Mouse (Mus musculus) hindbrain, embryonic 15.5 days (tissue): ENCODE data around the gene Dennd5a. TPM values are rescaled to one million over a fixed set of nuclear protein-coding genes. Genes with fewer than 3 reads are reported as not detected.
A peak's percentile ranks its signal among the peaks of the same experiment; 100 is the strongest.

Source experiments
- ATAC-seq: fragments of 200-750 bp; cut with Nextera tagmentation; 2 replicates; pipeline ENCODE4 v1.8.0; 2017; ENCODE audit warnings: low read depth, moderate number of reproducible peaks, moderate TSS enrichment; ENCODE audit not compliant: low FRiP score
- H3K27ac ChIP-seq: fragments of 300-500 bp; sonication (generic); replicated peaks from 2 replicates; pipeline ENCODE4 v1.5.1; 2015; ENCODE audit warnings: mild to moderate bottlenecking, inconsistent platforms
- H3K27me3 ChIP-seq: fragments of 300-500 bp; sonication (generic); 2 replicates; pipeline ENCODE4 v1.6.1; 2015; ENCODE audit warnings: control low read depth, inconsistent platforms
- H3K36me3 ChIP-seq: fragments of 300-500 bp; sonication (generic); 2 replicates; pipeline ENCODE4 v1.6.1; 2015; ENCODE audit warnings: control low read depth, inconsistent platforms
- H3K4me1 ChIP-seq: fragments of 300-500 bp; sonication (generic); replicated peaks from 2 replicates; pipeline ENCODE4 v1.6.1; 2015; ENCODE audit warnings: control low read depth, inconsistent platforms
- H3K4me2 ChIP-seq: fragments of 300-500 bp; sonication (generic); 2 replicates; pipeline ENCODE4 v1.6.1; 2015; ENCODE audit warnings: moderate library complexity, mild to moderate bottlenecking, inconsistent platforms
- H3K4me3 ChIP-seq: fragments of 300-500 bp; sonication (generic); 2 replicates; pipeline ENCODE4 v1.5.1; 2015; ENCODE audit warnings: mild to moderate bottlenecking, inconsistent platforms
- H3K9ac ChIP-seq: fragments of 300-500 bp; sonication (generic); 2 replicates; pipeline ENCODE4 v1.6.1; 2015; ENCODE audit warnings: inconsistent platforms
- H3K9me3 ChIP-seq: fragments of 300-500 bp; sonication (generic); 2 replicates; pipeline ENCODE4 v1.6.1; 2016; ENCODE audit warnings: control low read depth, inconsistent platforms
- WGBS: fragments of 180-500 bp; shearing (Covaris S2); methylation state at CpG from one replicate; pipeline ENCODE4 v1.1.7; 2015; 5-methylcytosine and 5-hydroxymethylcytosine counted together
- polyA plus RNA-seq: library from polyadenylated mRNA; unstranded; fragments of >200 nt; fragmentation: Nextera tagmentation; extraction: Ambion mirVana; gene quantifications from 2 replicates; pipeline ENCODE4 v1.2.1, GENCODE M21; 2015

The Dennd5a gene
- polyA plus RNA-seq, 1 experiment from 2014 or later, result 44.6 TPM

DNA sequence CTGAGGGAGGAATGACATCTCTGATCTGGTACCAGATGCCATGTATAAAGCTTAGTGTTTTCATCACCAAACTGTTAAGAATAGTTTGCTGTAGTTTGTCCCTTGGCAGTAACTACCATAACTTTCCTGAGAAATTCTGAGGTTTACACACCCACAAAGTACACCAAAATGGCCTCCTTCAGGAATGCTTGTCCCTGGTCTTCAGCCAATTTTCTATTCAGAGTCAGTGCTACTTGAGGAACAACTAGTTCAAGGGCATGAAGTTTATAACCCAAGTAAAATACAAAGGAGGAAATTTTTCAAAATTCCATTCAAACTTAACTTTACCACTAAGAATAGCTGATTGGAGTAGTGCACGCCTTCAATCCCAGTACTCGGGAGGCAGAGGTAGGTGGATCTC is 54.1 kb downstream of the Dennd5a start:
- Histone ChIP-seq H3K4me2 (no peak overlapping the region), H3K27me3 (no peaks in the 10 kb centered on the region), H3K4me1 (no peaks in the 10 kb centered on the region), H3K36me3 (peaks cover 85% of the 10 kb centered on the region), H3K27ac (no peak overlapping the region), H3K4me3 (no peak overlapping the region), H3K9ac (no peak overlapping the region), H3K9me3 (no peaks in the 10 kb centered on the region)
- WGBS, result 94% methylated on average over 2 of the region's 2 CpGs
- ATAC-seq, result no peak

DNA sequence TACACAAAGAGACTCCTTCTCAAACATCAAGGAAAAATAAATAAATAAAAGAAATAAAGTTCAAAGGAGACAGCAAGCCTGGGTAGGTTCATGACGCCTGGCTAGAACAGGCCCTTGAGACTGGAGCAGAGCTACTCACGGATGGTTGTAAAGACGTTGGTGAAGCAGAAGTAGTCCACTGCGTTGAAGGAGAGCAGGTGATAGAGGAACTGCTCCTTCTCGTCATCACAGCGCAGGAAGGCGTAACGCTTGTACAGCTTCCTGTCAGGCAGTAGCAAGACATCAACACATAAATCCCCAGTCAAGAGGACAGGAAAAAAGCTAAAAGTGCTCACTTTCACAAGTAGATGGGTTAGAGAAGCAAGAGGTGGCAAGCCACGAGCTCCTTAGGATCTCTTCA is 59.3 kb downstream of the Dennd5a start:
- Histone ChIP-seq H3K27ac (no peak overlapping the region), H3K27me3 (no peaks in the 10 kb centered on the region), H3K4me1 (no peaks in the 10 kb centered on the region), H3K9me3 (no peaks in the 10 kb centered on the region), H3K9ac (no peak overlapping the region), H3K4me3 (no peak overlapping the region), H3K36me3 (peaks cover 96% of the 10 kb centered on the region), H3K4me2 (no peak overlapping the region)
- no peak for ATAC-seq
- 94% methylated on average over 9 of the region's 9 CpGs for WGBS

DNA sequence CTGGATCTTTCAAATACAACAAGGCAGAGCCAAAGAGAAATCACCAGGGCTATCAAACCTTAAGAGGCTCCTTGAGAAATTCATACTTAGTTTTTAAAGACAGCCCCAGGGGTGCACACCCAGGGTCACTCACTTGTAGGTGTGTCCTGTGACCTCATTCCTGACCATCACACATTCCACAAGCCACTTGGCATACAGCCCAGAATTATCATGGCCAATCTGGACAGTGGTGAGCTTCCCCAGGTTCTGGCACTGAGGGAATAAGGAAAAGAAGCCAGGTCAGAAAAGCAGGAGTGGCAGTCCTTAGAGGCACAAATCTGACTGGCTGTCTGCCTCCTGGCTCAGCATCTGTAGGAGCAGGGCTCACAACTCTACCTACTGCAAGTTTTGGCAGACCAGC is 61.4 kb downstream of the Dennd5a start:
- H3K36me3 ChIP-seq, result peaks cover 95% of the 10 kb centered on the region
- H3K4me1 ChIP-seq, result no peaks in the 10 kb centered on the region
- H3K27ac ChIP-seq, result no peak overlapping the region
- H3K9me3 ChIP-seq, result no peaks in the 10 kb centered on the region
- no peak overlapping the region for H3K4me2 ChIP-seq
- no peaks in the 10 kb centered on the region for H3K27me3 ChIP-seq
- H3K4me3 ChIP-seq, result no peak overlapping the region
- no peak for ATAC-seq
- H3K9ac ChIP-seq, result no peak overlapping the region

DNA sequence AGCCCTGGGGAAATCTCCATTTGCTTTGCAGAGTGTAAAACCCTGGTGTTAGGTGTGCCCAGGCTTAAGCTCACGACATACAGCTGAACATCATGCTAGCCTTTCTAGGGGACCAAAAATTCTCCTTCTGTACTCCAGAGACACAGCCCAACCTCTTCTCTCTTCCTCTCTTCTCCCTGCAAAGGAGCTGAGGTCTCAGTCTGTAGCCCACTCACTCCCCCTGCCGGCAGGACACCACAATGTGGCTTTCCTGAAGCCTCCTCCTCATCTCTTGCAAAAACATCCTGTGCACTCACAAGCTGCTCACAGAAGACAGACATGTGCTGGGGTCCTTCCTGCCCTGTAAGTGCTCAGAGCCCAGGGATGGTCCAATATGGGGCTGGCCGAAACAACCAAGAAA is 67.7 kb downstream of the Dennd5a start:
- no peaks in the 10 kb centered on the region for H3K27me3 ChIP-seq
- WGBS, result 36% methylated on average over 3 of the region's 3 CpGs
- no peak overlapping the region for H3K27ac ChIP-seq
- H3K4me2 ChIP-seq, result no peak overlapping the region
- H3K4me3 ChIP-seq, result no peak overlapping the region
- no peak overlapping the region for H3K9ac ChIP-seq
- peak; percentile 38; the same call in 1 of the 2 replicates for ATAC-seq
- no peaks in the 10 kb centered on the region for H3K4me1 ChIP-seq
- no peaks in the 10 kb centered on the region for H3K9me3 ChIP-seq
- H3K36me3 ChIP-seq, result peaks cover 52% of the 10 kb centered on the region

DNA sequence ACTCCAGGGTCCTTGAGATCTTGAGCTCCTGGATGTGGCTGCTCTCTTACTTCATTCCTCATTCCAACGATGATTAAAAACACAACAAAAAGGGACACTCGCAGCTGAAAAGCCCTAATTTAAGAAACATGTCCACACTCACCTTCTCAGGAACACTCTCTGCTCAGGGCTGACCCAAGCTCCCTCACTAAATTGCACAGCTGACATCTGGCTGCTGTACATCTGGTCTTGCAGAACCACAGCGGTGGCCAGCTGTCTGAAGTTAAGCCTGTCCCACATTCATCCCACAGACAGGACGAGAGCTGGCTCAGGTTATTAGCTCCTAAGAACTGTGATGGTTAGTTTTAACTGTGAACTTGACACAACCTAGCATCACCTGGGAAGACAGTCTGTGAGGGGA is 68.5 kb downstream of the Dennd5a start:
- H3K27ac ChIP-seq, result no peak overlapping the region
- H3K4me1 ChIP-seq, result no peaks in the 10 kb centered on the region
- H3K4me3 ChIP-seq, result no peak overlapping the region
- H3K4me2 ChIP-seq, result no peak overlapping the region
- WGBS, result 96% methylated on average over 4 of the region's 4 CpGs
- H3K9ac ChIP-seq, result no peak overlapping the region
- no peaks in the 10 kb centered on the region for H3K27me3 ChIP-seq
- H3K36me3 ChIP-seq, result peaks cover 49% of the 10 kb centered on the region
- no peaks in the 10 kb centered on the region for H3K9me3 ChIP-seq
- ATAC-seq, result no peak

DNA sequence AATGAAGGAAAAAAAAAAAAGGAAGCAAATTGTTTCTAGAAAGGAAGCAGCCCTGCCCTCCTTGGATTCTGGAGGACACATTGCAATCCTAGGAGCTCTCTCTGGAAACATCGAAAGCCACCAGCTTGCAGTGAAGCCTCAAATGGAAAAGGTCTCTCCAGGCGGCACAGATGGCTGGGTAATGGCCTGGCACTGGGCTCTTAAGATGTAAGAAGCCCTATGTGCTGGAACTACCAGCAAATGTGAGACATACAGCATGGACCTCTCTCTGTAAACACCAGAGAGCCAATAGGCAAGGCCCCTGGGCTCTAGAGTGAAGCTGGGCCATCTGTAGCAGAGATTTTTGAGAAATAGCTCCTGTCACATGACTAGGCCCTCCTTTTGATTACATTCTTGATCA is 70.0 kb downstream of the Dennd5a start:
- Histone ChIP-seq H3K9me3 (no peaks in the 10 kb centered on the region), H3K27me3 (no peaks in the 10 kb centered on the region), H3K4me3 (no peak overlapping the region), H3K36me3 (peaks cover 37% of the 10 kb centered on the region), H3K9ac (no peak overlapping the region), H3K27ac (no peak overlapping the region), H3K4me2 (no peak overlapping the region), H3K4me1 (no peaks in the 10 kb centered on the region)
- no peak for ATAC-seq
- 91% methylated on average over 2 of the region's 2 CpGs for WGBS

DNA sequence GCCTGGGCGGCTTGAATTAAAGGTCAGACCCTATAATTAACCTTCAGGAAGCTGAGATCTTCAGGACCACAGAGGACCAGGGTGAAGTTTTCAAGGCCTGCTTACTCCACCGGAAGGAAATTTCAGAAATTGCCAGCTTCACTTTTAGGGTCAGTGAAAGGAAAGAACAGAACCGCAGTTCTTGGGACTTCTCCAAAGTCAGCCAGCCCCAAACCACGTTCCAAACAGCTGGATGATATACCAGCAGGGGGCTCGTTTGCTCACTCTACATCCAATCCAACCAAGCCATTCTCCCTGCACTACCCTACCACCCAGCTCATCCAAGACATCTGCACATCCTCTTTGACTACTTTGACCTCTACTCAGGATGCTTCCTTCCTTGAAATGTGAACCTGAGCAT is 71.0 kb downstream of the Dennd5a start:
- H3K4me3 ChIP-seq, result no peak overlapping the region
- WGBS, result 73% methylated on average over 5 of the region's 5 CpGs
- H3K27ac ChIP-seq, result no peak overlapping the region
- H3K4me1 ChIP-seq, result no peaks in the 10 kb centered on the region
- H3K27me3 ChIP-seq, result no peaks in the 10 kb centered on the region
- no peaks in the 10 kb centered on the region for H3K9me3 ChIP-seq
- no peak overlapping the region for H3K4me2 ChIP-seq
- H3K9ac ChIP-seq, result no peak overlapping the region
- peaks cover 28% of the 10 kb centered on the region for H3K36me3 ChIP-seq
- no peak for ATAC-seq

DNA sequence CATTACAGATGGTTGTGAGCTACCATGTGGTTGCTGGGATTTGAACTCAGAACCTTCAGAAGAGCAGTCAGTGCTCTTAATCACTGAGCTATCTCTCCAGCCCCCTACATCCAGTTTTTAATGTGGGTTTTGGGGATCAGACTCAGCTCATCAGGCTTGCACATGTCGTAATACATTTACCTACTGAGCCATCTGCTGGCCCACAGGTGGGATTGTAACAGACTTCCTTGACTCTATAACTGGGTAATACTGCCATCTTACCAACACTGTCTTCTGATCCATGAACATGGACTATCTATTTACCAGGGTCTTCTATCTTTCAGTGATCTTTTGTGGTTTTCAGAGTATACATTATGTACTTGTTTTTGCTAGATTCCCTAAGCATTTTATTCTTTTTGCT is 74.0 kb downstream of the Dennd5a start:
- Histone ChIP-seq H3K9me3 (no peaks in the 10 kb centered on the region), H3K4me2 (no peak overlapping the region), H3K4me1 (no peaks in the 10 kb centered on the region), H3K36me3 (peaks cover 8% of the 10 kb centered on the region), H3K4me3 (no peak overlapping the region), H3K27me3 (no peaks in the 10 kb centered on the region), H3K27ac (no peak overlapping the region), H3K9ac (no peak overlapping the region)
- no peak for ATAC-seq
- 82% methylated on average over 1 of the region's 1 CpGs for WGBS

DNA sequence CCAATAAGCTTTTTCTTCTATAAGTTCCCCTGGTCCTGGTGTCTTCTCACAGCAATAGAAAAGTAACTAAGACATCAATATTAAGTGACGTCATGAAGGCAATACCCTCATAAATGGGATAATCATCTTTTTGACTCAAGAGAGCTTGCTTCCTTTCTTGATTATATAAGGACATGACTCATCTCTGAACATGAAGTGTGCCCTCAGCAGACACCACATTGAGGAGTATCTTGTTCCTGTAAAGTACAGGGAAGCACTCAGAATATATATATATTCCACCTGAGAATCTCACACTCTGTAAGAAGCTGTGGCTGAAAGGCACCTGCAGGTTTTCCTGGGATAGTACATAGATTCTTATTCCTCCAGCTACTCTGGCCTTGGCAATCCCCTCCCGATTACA is 77.7 kb downstream of the Dennd5a start:
- 89% methylated on average over 2 of the region's 2 CpGs for WGBS
- H3K27me3 ChIP-seq, result no peaks in the 10 kb centered on the region
- H3K27ac ChIP-seq, result no peak overlapping the region
- ATAC-seq, result no peak
- no peak overlapping the region for H3K9ac ChIP-seq
- no peak overlapping the region for H3K4me3 ChIP-seq
- H3K9me3 ChIP-seq, result no peaks in the 10 kb centered on the region
- peaks cover 4% of the 10 kb centered on the region; the same call in 1 of the 2 replicates for H3K36me3 ChIP-seq
- no peaks in the 10 kb centered on the region for H3K4me1 ChIP-seq
- H3K4me2 ChIP-seq, result no peak overlapping the region

DNA sequence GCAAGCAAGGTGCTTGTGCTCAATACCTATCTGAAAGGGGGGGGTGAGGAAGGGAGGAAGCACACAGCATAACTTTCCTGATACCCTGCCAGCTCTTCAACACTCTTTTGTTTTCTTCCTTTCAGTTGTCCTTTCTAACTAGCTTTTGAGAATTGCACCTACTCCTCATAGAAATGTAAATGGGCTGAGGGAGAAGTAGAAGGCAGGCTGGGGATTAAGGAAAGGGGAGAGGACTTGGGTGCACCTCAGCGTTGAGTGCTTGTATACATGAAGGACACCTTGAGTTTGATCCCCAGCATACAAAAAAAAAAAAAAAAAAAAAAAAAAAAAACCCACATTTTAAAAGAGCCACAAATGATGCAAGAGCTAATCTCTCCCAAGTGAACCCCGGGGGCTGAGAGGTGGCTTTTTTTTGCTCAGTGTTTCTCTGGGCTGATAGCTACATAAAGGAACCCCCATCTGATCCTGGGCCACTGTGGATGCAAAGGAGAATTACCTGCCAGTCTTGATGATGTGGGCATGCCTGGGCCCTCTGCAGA is 78.6 kb downstream of the Dennd5a start:
- Histone ChIP-seq H3K36me3 (peaks cover under 1% of the 10 kb centered on the region; the same call in 1 of the 2 replicates), H3K27ac (no peak overlapping the region), H3K27me3 (no peaks in the 10 kb centered on the region), H3K9ac (no peak overlapping the region), H3K9me3 (no peaks in the 10 kb centered on the region), H3K4me2 (no peak overlapping the region), H3K4me3 (no peak overlapping the region), H3K4me1 (no peaks in the 10 kb centered on the region)
- ATAC-seq, result no peak
- 47% methylated on average over 2 of the region's 2 CpGs for WGBS

DNA sequence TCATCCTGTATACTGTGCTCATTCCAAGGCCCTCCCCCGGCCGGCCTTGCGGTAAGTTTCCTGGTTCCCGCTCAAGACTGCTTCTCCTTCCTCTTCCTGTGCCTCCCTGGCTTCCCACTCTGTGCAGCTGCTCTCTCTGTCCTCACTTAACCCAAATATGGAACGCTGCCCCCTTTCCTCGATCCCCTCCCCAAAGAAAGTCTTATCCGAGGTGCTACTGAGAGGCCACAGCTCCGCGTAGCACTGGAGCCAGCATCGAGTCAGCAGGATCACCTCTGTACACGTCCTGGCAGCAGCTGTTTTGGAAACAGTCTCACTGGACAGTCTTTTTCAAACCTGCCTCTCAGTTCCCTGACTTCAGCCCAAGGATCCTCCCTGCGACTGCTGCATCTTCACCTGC is 81.1 kb downstream of the Dennd5a start:
- H3K27me3 ChIP-seq, result no peaks in the 10 kb centered on the region
- H3K27ac ChIP-seq, result no peak overlapping the region
- WGBS, result 66% methylated on average over 12 of the region's 12 CpGs

DNA sequence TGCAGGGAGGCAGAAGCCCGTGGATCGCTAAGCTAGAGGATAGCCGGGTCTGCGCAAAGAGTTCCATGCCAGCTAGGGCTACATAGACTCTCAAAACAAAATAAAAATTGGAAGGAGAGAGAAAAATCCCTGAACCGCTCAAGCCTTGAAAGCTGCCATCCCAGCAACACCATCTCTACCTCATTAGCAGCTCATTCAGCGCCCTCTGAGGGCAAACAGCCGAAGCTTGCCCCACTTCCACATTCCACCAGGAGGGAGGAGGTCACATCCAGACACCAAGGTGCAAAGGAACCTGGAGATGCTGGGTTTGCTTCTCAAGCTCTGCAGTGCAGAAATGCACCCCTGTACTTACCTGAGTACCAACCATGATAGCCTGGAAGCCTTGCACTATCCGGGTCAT is 84.2 kb downstream of the Dennd5a start:
- Histone ChIP-seq H3K4me3 (no peak overlapping the region), H3K9ac (no peak overlapping the region), H3K4me1 (no peaks in the 10 kb centered on the region), H3K27me3 (no peaks in the 10 kb centered on the region), H3K27ac (no peak overlapping the region), H3K4me2 (no peak overlapping the region), H3K36me3 (no peaks in the 10 kb centered on the region), H3K9me3 (no peaks in the 10 kb centered on the region)
- ATAC-seq, result no peak
- WGBS, result 82% methylated on average over 8 of the region's 8 CpGs

More for the DNA sequence above, 81.1 kb downstream of the Dennd5a start:
- ATAC-seq, result no peak
- H3K4me2 ChIP-seq, result no peak overlapping the region
- H3K4me3 ChIP-seq, result no peak overlapping the region
- no peaks in the 10 kb centered on the region for H3K4me1 ChIP-seq
- H3K9me3 ChIP-seq, result no peaks in the 10 kb centered on the region
- no peaks in the 10 kb centered on the region for H3K36me3 ChIP-seq
- no peak overlapping the region for H3K9ac ChIP-seq

DNA sequence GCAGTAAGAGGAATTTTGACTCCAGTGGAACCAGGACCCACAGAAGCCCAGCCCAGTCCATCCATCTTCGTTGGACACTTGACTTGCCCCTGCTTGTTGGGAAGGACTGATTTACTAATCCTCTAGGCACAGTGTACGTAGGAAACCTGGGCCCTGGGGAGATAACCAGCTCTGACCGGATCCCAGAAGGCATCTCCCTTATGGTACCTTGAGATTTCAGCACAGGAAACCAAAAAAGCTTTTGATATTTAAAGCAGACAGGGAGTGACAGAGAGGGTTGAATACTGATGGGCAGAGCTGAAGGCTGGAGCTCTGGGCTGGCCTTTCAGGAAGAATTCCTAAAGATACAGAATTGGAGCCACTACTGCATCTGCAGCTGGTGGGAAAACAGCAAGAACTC is 84.7 kb downstream of the Dennd5a start:
- no peaks in the 10 kb centered on the region for H3K36me3 ChIP-seq
- no peaks in the 10 kb centered on the region for H3K9me3 ChIP-seq
- no peaks in the 10 kb centered on the region for H3K4me1 ChIP-seq
- H3K27me3 ChIP-seq, result no peaks in the 10 kb centered on the region
- H3K4me2 ChIP-seq, result no peak overlapping the region
- no peak overlapping the region for H3K27ac ChIP-seq
- 52% methylated on average over 3 of the region's 3 CpGs for WGBS
- no peak overlapping the region for H3K4me3 ChIP-seq
- H3K9ac ChIP-seq, result no peak overlapping the region
- no peak for ATAC-seq
